Mouse (Mus musculus) liver, embryonic 12.5 days (tissue): ENCODE results near the gene Cfap57. TPM values are rescaled to one million over a fixed set of nuclear protein-coding genes. Genes with fewer than 3 reads are reported as not detected.

Experiments
- ATAC-seq: fragments of 200-750 bp; cut with Nextera tagmentation; 2 replicates; pipeline ENCODE4 v1.8.0; 2017; ENCODE audit warnings: moderate number of reproducible peaks, mild to moderate bottlenecking, moderate library complexity
- H3K27ac ChIP-seq: fragments of 300-500 bp; sonication (generic); 2 replicates; pipeline ENCODE4 v1.5.1; 2016; ENCODE audit warnings: mild to moderate bottlenecking
- H3K27me3 ChIP-seq: fragments of 300-500 bp; sonication (generic); replicated peaks from 2 replicates; pipeline ENCODE4 v1.6.1; 2016; ENCODE audit warnings: mild to moderate bottlenecking, moderate library complexity
- H3K36me3 ChIP-seq: fragments of 300-500 bp; sonication (generic); 2 replicates; pipeline ENCODE4 v1.6.1; 2016; ENCODE audit warnings: mild to moderate bottlenecking, moderate library complexity
- H3K4me1 ChIP-seq: fragments of 300-500 bp; sonication (generic); 2 replicates; pipeline ENCODE4 v1.6.1; 2016
- H3K4me2 ChIP-seq: fragments of 300-500 bp; sonication (generic); 2 replicates; pipeline ENCODE4 v1.6.1; 2016; ENCODE audit warnings: mild to moderate bottlenecking, moderate library complexity
- H3K4me3 ChIP-seq: fragments of 300-500 bp; sonication (generic); 2 replicates; pipeline ENCODE4 v1.5.1; 2016; ENCODE audit warnings: mild to moderate bottlenecking, moderate library complexity
- H3K9ac ChIP-seq: fragments of 300-500 bp; sonication (generic); 2 replicates; pipeline ENCODE4 v1.6.1; 2016; ENCODE audit warnings: mild to moderate bottlenecking, moderate library complexity
- H3K9me3 ChIP-seq: fragments of 300-500 bp; sonication (generic); replicated peaks from 2 replicates; pipeline ENCODE4 v1.6.1; 2016; ENCODE audit warnings: mild to moderate bottlenecking, moderate library complexity
- WGBS: fragments of 180-500 bp; shearing (Covaris S2); methylation state at CpG from one replicate; pipeline ENCODE4 v1.1.7; 2016; ENCODE audit not compliant: insufficient replicate concordance; 5-methylcytosine and 5-hydroxymethylcytosine counted together
- polyA plus RNA-seq: library from polyadenylated mRNA; unstranded; fragments of >200 nt; fragmentation: Nextera tagmentation; extraction: Ambion mirVana; gene quantifications from 2 replicates; pipeline ENCODE4 v1.2.1, GENCODE M21; 2016

Gene Cfap57
- polyA plus RNA-seq, 1 experiment from 2014 or later, result 1.3 TPM

DNA sequence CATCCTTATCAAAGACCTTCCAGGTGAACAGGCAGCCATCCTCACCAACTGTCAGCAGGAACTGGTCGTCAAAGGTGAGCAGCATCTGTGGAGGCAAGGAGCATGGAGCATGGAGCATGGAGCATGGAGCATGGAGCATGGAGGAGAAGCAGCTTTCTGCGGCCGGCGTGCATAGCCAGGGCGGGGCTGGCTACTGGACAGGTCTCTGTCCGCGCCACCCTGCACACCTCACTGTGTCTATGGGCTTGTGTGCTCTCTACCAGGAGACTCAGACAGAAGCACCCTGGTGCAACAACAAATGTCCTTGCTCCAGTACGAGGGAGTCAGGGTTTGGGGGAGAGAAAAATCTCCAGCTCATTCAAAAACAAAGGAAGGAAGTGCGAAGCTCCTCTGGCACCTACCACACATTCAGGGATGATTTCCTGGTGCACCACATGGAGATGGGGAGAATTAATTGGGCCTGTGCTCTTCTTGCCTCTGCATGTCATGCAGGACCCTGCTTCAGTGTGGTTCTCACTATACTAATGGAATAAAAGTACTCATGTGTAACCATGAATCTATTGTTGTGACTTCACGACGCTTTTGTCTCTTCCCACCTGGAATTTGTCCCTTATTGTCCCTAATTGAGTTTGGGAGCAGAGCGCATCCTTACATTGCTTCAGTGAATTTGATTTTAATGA lies 31.4 kb downstream of the Cfap57 start:
- no peaks in the 10 kb centered on the region for H3K9me3 ChIP-seq
- H3K9ac ChIP-seq, result no peak overlapping the region
- no peaks in the 10 kb centered on the region for H3K4me1 ChIP-seq
- 63% methylated on average over 12 of the region's 12 CpGs for WGBS
- no peak overlapping the region for H3K4me2 ChIP-seq
- no peak for ATAC-seq
- H3K4me3 ChIP-seq, result no peak overlapping the region
- peaks cover 14% of the 10 kb centered on the region for H3K27me3 ChIP-seq
- no peaks in the 10 kb centered on the region for H3K36me3 ChIP-seq
- no peak overlapping the region for H3K27ac ChIP-seq

DNA sequence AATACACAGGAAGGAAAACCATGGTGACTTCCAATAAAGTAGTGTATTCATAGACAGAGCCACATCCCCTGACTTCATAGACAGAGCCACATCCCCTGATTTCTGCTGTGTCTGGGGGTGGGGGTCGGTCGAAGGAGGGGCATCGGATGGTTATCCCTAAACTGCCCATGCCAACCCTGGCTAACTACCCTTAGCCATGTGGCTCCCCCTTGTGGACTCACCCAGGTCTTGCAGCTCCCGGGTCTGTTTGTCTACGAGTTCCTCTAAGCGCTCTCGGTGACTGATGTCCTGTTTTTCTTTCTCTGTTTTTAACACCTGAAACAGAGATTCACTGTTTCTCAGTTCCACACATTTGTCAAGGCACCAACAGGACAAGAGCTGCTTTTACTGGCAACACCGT lies 37.9 kb downstream of the Cfap57 start:
- no peak overlapping the region for H3K9ac ChIP-seq
- H3K27ac ChIP-seq, result no peak overlapping the region
- 80% methylated on average over 8 of the region's 8 CpGs for WGBS
- H3K36me3 ChIP-seq, result no peaks in the 10 kb centered on the region
- H3K27me3 ChIP-seq, result peaks cover 7% of the 10 kb centered on the region
- no peak overlapping the region for H3K4me2 ChIP-seq
- no peaks in the 10 kb centered on the region for H3K4me1 ChIP-seq
- no peak overlapping the region for H3K4me3 ChIP-seq
- no peak for ATAC-seq
- H3K9me3 ChIP-seq, result no peaks in the 10 kb centered on the region

DNA sequence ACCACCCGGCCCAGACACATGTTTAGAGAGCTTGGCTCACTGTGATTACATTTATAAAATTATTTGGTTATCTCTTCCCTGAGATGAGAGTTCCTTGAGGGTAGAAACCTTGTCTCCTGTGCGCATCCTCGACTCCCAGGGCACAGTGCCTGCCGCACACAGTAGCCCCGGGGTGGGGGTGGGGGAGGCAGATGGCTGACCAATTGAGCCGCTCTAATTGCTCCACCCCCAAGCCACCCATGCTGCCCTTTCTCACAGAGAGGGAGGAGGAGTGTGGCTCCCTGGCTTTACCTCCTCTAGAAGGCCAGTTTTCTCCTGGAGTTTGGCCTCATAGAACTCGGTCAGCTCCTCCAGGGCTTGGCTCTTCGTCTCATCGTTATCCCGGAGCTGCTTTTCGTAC lies 39.1 kb downstream of the Cfap57 start:
- Histone ChIP-seq H3K9me3 (no peaks in the 10 kb centered on the region), H3K4me3 (no peak overlapping the region), H3K27ac (no peak overlapping the region), H3K27me3 (peaks cover 14% of the 10 kb centered on the region), H3K4me2 (no peak overlapping the region), H3K4me1 (no peaks in the 10 kb centered on the region), H3K9ac (no peak overlapping the region), H3K36me3 (no peaks in the 10 kb centered on the region)
- WGBS, result 56% methylated on average over 11 of the region's 11 CpGs
- no peak for ATAC-seq

- H3K27me3 ChIP-seq, result peaks cover 34% of the 10 kb centered on the region
- H3K9ac ChIP-seq, result no peak overlapping the region
- H3K4me2 ChIP-seq, result no peak overlapping the region
- no peaks in the 10 kb centered on the region for H3K36me3 ChIP-seq
- H3K4me1 ChIP-seq, result no peaks in the 10 kb centered on the region
- 37% methylated on average over 13 of the region's 13 CpGs for WGBS
- H3K27ac ChIP-seq, result no peak overlapping the region
- no peaks in the 10 kb centered on the region for H3K9me3 ChIP-seq
- H3K4me3 ChIP-seq, result no peak overlapping the region
- no peak for ATAC-seq
Measured at GRCm38 (mm10) chr4:118579313-118579712, 41.3 kb downstream of the Cfap57 start.

DNA sequence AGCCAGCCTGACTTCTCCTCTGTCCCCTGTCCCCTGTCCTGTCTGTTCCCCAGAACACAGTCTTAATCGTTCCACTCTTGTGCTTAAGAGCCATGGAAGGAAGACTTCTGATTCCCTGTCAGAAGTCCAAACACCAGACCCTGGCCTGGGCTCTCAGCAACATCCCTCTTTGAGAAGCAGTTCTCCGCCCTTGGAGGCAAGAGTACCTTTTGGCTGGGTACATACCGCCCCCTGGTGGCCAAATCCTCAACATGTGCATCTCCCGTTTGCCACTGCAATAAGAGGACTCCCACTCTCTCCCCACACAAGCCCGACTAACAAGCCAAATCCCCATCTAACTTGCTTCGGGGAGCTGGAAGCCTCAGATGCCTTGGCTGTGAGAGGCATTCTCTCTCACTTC lies 44.5 kb downstream of the Cfap57 start:
- Histone ChIP-seq H3K4me1 (no peaks in the 10 kb centered on the region), H3K36me3 (no peaks in the 10 kb centered on the region), H3K27ac (no peak overlapping the region), H3K9ac (no peak overlapping the region), H3K4me2 (no peak overlapping the region), H3K4me3 (no peak overlapping the region), H3K27me3 (peaks cover 66% of the 10 kb centered on the region), H3K9me3 (no peaks in the 10 kb centered on the region)
- WGBS, result 6% methylated on average over 6 of the region's 6 CpGs
- ATAC-seq, result 0 out of 2 replicates have a peak, but pooled peaks have one; percentile 42

GRCm38 (mm10) chr4:118571441-118571840 lies 49.1 kb downstream of the Cfap57 start:
- Histone ChIP-seq H3K4me2 (no peak overlapping the region), H3K4me1 (peaks cover 43% of the 10 kb centered on the region), H3K9ac (no peak overlapping the region), H3K36me3 (no peaks in the 10 kb centered on the region), H3K27ac (no peak overlapping the region), H3K27me3 (peaks cover 66% of the 10 kb centered on the region), H3K4me3 (no peak overlapping the region), H3K9me3 (peaks cover 6% of the 10 kb centered on the region; the same call in 1 of the 2 replicates)
- 71% methylated on average over 15 of the region's 15 CpGs for WGBS
- no peak for ATAC-seq

DNA sequence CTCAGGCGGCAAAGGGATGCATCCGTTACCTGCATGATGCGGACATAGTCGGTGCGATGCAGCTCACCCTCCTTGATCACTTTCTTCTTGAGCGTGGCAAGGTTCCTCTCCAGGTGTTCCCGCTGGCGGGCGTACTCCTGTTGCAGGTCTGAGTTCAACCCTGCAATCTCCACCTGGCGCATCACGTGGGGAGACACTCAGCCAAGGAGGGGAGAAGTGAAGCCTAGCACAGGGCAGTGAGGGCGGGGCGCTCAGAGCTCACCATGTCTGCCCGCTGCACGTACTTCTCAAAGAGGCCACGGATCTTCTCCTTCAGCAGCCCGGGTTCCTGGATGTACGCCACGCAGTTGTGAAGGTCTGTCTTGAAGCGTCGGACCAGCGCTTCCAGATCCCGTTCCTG lies 51.3 kb downstream of the Cfap57 start:
- Histone ChIP-seq H3K4me2 (peak overlapping the region; percentile 65), H3K4me3 (peak overlapping the region; percentile 44), H3K36me3 (no peaks in the 10 kb centered on the region), H3K27me3 (peaks cover 50% of the 10 kb centered on the region), H3K4me1 (peaks cover 43% of the 10 kb centered on the region), H3K27ac (peak overlapping the region; percentile 86), H3K9me3 (peaks cover 6% of the 10 kb centered on the region; the same call in 1 of the 2 replicates), H3K9ac (peak overlapping the region; percentile 56)
- 62% methylated on average over 22 of the region's 23 CpGs for WGBS
- peak; percentile 59 for ATAC-seq

DNA sequence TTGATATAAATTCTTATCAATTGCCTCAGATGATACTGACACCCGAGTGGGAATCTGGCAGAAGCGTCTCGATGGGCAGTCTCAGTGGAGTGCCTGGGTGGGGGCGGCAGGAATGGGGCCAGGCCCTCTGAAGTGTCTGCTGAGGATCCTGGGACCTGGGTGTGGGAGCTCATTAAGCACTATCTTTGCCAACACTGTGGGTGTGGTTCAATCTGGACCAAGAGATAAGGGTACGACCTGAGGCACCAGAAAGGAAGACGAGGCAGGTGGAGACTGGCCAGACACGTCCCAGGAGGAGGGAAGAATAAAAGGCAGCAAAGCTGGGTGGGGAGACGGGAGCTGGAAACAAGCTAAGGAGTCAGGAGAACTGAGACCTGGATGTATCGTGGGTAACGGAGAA lies 51.9 kb downstream of the Cfap57 start:
- no peaks in the 10 kb centered on the region for H3K36me3 ChIP-seq
- peak overlapping the region; percentile 44 for H3K4me3 ChIP-seq
- H3K4me2 ChIP-seq, result peak overlapping the region; percentile 65
- peaks cover 43% of the 10 kb centered on the region for H3K4me1 ChIP-seq
- WGBS, result 22% methylated on average over 10 of the region's 10 CpGs
- H3K9me3 ChIP-seq, result peaks cover 6% of the 10 kb centered on the region; the same call in 1 of the 2 replicates
- peak overlapping the region; percentile 56; the same call in 1 of the 2 replicates for H3K9ac ChIP-seq
- peak; percentile 96 for ATAC-seq
- H3K27me3 ChIP-seq, result peaks cover 44% of the 10 kb centered on the region
- H3K27ac ChIP-seq, result peak overlapping the region; percentile 86

- no peak overlapping the region for H3K27ac ChIP-seq
- no peak overlapping the region for H3K9ac ChIP-seq
- WGBS, result 31% methylated on average over 7 of the region's 7 CpGs
Measured at GRCm38 (mm10) chr4:118566161-118566676, 54.4 kb downstream of the Cfap57 start.

DNA sequence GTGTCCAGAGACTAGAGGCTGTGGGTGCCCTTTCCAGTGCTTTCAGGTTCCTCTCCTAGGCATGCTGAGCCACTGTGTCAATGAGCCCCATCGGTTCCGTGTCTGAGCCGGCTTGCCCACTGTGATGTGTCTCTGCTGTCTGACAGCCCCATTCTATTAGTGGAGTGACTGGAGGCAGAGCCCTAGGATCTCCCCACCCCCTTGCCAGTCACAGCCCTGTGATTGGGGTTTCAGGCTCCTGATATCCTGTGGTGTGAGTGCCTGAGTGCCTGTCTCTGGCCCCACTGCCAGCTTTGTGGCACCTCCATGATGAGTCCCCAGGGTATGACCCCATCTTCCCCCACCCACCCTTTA lies 55.7 kb downstream of the Cfap57 start:
- Histone ChIP-seq H3K27ac (no peak overlapping the region), H3K9me3 (peaks cover 6% of the 10 kb centered on the region; the same call in 1 of the 2 replicates), H3K9ac (no peak overlapping the region), H3K4me1 (peaks cover 32% of the 10 kb centered on the region), H3K4me3 (no peak overlapping the region), H3K27me3 (peaks cover 10% of the 10 kb centered on the region), H3K4me2 (no peak overlapping the region), H3K36me3 (no peaks in the 10 kb centered on the region)
- 75% methylated on average over 3 of the region's 3 CpGs for WGBS
- ATAC-seq, result no peak

More at GRCm38 (mm10) chr4:118566161-118566676, 54.4 kb downstream of the Cfap57 start:
- Histone ChIP-seq H3K9me3 (peaks cover 6% of the 10 kb centered on the region; the same call in 1 of the 2 replicates), H3K36me3 (no peaks in the 10 kb centered on the region), H3K27me3 (peaks cover 19% of the 10 kb centered on the region), H3K4me3 (no peak overlapping the region), H3K4me1 (peaks cover 43% of the 10 kb centered on the region), H3K4me2 (no peak overlapping the region)
- no peak for ATAC-seq

GRCm38 (mm10) chr4:118564062-118564925 lies 56.3 kb downstream of the Cfap57 start:
- WGBS, result 76% methylated on average over 13 of the region's 13 CpGs
- no peak for ATAC-seq
- no peak overlapping the region for H3K4me2 ChIP-seq
- H3K36me3 ChIP-seq, result no peaks in the 10 kb centered on the region
- no peak overlapping the region for H3K4me3 ChIP-seq
- peaks cover 6% of the 10 kb centered on the region for H3K27me3 ChIP-seq
- H3K27ac ChIP-seq, result no peak overlapping the region
- H3K9me3 ChIP-seq, result 0 out of 2 replicates have a peak, but pooled peaks cover under 1% of the 10 kb centered on the region
- H3K9ac ChIP-seq, result no peak overlapping the region
- peaks cover 26% of the 10 kb centered on the region for H3K4me1 ChIP-seq
